Mouse (Mus musculus) kidney, embryonic 15.5 days (tissue): ENCODE measurements around the gene Thegl. TPM values are rescaled to one million over a fixed set of nuclear protein-coding genes. Genes with fewer than 3 reads are reported as not detected.
A peak's percentile ranks its signal among the peaks of the same experiment; 100 is the strongest.
"Not testable (repeated sequence)": the region's sequence is repeated elsewhere in the genome, so short reads cannot be mapped to it uniquely, and the experiment has no call there.

ENCODE experiments used
- ATAC-seq: fragments of 200-750 bp; cut with Nextera tagmentation; replicated peaks from 2 replicates; pipeline ENCODE4 v1.8.0; 2017; ENCODE audit warnings: moderate TSS enrichment; ENCODE audit not compliant: low FRiP score
- H3K27ac ChIP-seq: fragments of 300-500 bp; sonication (generic); 2 replicates; pipeline ENCODE4 v1.5.1; 2015; ENCODE audit warnings: mild to moderate bottlenecking, inconsistent platforms
- H3K27me3 ChIP-seq: fragments of 300-500 bp; sonication (generic); 2 replicates; pipeline ENCODE4 v1.6.1; 2015; ENCODE audit warnings: inconsistent platforms
- H3K36me3 ChIP-seq: fragments of 300-500 bp; sonication (generic); 2 replicates; pipeline ENCODE4 v1.6.1; 2015; ENCODE audit warnings: inconsistent platforms
- H3K4me1 ChIP-seq: fragments of 300-500 bp; sonication (generic); 2 replicates; pipeline ENCODE4 v1.6.1; 2015; ENCODE audit warnings: inconsistent platforms
- H3K4me2 ChIP-seq: fragments of 300-500 bp; sonication (generic); 2 replicates; pipeline ENCODE4 v1.6.1; 2015; ENCODE audit warnings: moderate library complexity, mild to moderate bottlenecking, inconsistent platforms
- H3K4me3 ChIP-seq: fragments of 300-500 bp; sonication (generic); replicated peaks from 2 replicates; pipeline ENCODE4 v1.5.1; 2015; ENCODE audit warnings: mild to moderate bottlenecking, inconsistent platforms
- H3K9ac ChIP-seq: fragments of 300-500 bp; sonication (generic); 2 replicates; pipeline ENCODE4 v1.6.1; 2015; ENCODE audit warnings: mild to moderate bottlenecking, inconsistent platforms
- H3K9me3 ChIP-seq: fragments of 300-500 bp; sonication (generic); replicated peaks from 2 replicates; pipeline ENCODE4 v1.6.1; 2016; ENCODE audit warnings: inconsistent platforms
- WGBS: fragments of 180-500 bp; shearing (Covaris S2); methylation state at CpG from one replicate; pipeline ENCODE4 v1.1.7; 2015; ENCODE audit warnings: mixed read lengths; 5-methylcytosine and 5-hydroxymethylcytosine counted together
- polyA plus RNA-seq: library from polyadenylated mRNA; unstranded; fragments of >200 nt; fragmentation: Nextera tagmentation; extraction: Ambion mirVana; gene quantifications from 2 replicates; pipeline ENCODE4 v1.2.1, GENCODE M21; 2015

Gene Thegl
- polyA plus RNA-seq: not detected in 2 replicates

DNA sequence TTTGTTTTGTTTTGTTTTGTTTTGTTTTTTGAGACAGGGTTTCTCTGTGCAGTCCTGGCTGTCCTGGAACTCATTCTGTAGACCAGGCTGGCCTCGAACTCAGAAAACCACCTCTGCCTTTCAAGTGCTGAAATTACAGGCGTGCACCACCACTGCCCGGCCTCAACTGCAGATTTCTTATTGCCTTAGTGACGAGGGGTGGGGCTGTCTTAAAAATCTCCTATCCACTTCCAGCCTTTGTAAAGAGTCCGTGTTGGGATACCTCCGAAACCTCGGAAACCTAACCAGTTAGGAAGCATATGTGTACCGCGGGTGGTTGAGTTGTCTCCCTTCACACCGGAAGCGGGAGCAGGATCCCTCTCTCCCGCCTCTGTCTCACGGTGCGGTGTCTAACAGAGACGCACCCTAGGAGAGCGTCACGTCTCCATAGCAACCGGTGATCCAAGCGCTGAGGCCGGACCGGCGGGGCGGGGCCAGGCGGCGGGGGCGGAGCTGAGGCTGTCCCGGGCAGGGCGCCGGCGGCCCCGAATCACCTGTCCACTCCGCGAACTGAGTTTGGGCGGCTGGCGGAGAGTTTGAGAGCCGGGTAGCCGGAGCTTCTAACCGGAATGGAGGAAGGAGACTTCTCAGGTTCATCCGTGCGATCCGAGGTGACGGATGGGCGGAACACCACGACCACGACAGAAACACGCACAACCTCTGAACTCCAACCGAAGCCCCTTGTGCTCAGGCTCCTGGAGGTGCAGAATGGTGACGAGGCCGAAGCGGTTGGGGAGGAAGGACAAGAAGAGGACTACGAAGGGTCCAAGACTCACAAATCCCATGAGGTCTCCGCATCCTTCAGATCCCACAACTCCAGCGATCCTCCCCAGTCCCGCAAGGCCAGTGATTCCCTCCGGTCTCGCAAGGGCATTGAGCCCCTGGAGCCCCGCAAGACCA lies at the start of gene Thegl:
Thegl (plus strand) TSS at position 480 of the 939 bp plus-strand sequence.
- H3K27ac ChIP-seq: no peak within 1 kb of the TSS
- peak; percentile 99 for ATAC-seq
- H3K4me2 ChIP-seq: peak within 1 kb of the TSS; percentile 91
- no peaks in the 10 kb centered on the region for H3K9me3 ChIP-seq
- H3K36me3 ChIP-seq: no peaks in the 10 kb centered on the region
- peak within 1 kb of the TSS; percentile 26; the same call in 1 of the 2 replicates for H3K9ac ChIP-seq
- peaks cover 8% of the 10 kb centered on the region for H3K4me1 ChIP-seq
- 10% methylated on average over 57 of the region's 57 CpGs for WGBS
- H3K4me3 ChIP-seq: peak within 1 kb of the TSS; percentile 55
- peaks cover 12% of the 10 kb centered on the region; the same call in 1 of the 2 replicates for H3K27me3 ChIP-seq

DNA sequence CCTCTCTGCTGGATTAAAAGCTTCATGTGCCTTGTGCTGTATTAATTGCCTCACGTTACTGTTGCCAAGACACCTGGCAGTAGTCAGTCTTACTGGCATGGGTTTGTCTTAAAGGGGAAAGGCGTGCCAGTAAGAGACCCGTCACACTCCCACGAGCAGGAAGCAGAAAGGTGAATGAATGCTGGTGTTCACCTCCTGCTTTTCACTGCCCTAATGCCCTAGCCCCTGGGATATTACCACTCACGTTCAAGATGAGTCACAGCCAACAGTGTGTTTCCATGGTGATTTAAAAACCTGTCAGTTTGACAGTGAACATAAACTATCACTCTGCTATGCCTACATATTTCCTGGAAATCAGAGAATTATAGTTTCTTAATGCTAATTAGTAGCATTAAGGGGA lies 46.6 kb upstream of the Thegl start:
- H3K27ac ChIP-seq: no peak overlapping the region

DNA sequence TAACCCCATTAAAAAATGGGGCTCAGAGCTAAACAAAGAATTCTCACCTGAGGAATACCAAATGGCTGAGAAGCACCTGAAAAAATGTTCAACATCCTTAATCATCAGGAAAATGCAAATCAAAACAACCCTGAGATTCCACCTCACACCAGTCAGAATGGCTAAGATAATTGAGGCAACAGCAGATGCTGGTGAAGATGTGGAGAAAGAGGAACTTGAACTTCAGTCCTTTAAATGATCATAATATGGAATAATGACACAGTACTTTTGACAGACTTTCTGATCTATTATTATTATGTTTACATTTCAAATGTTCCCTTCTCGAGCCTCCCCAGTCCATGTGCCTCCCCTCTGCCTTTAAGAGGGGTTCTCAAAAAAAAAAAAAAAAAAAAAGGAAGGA lies 44.7 kb upstream of the Thegl start:
- not testable (repeated sequence) for H3K27ac ChIP-seq, H3K9ac ChIP-seq, H3K4me2 ChIP-seq, H3K27me3 ChIP-seq, H3K9me3 ChIP-seq, ATAC-seq, H3K4me3 ChIP-seq
- WGBS: 86% methylated on average over 1 of the region's 1 CpGs
- Histone ChIP-seq H3K4me1 (peaks cover 13% of the 10 kb centered on the region), H3K36me3 (peaks cover 51% of the 10 kb centered on the region)

More for the DNA sequence above, 46.6 kb upstream of the Thegl start:
- peaks cover 69% of the 10 kb centered on the region for H3K36me3 ChIP-seq
- no peak overlapping the region for H3K9ac ChIP-seq
- ATAC-seq: no peak
- H3K27me3 ChIP-seq: no peaks in the 10 kb centered on the region
- peaks cover 8% of the 10 kb centered on the region for H3K4me1 ChIP-seq
- no peak overlapping the region for H3K4me2 ChIP-seq
- no peak overlapping the region for H3K4me3 ChIP-seq
- 65% methylated on average over 5 of the region's 5 CpGs for WGBS
- H3K9me3 ChIP-seq: no peaks in the 10 kb centered on the region

- H3K4me3 ChIP-seq: peak overlapping the region; percentile 99
- 74% methylated on average over 3 of the region's 3 CpGs for WGBS
- no peak overlapping the region for H3K27ac ChIP-seq
- no peak for ATAC-seq
- H3K4me2 ChIP-seq: peak overlapping the region; percentile 68
- no peaks in the 10 kb centered on the region for H3K9me3 ChIP-seq
- no peaks in the 10 kb centered on the region for H3K27me3 ChIP-seq
- H3K9ac ChIP-seq: no peak overlapping the region
- H3K4me1 ChIP-seq: peaks cover 13% of the 10 kb centered on the region
- peaks cover 47% of the 10 kb centered on the region for H3K36me3 ChIP-seq
Observed at GRCm38 (mm10) chr5:76973488-76973887, 42.3 kb upstream of the Thegl start.

DNA sequence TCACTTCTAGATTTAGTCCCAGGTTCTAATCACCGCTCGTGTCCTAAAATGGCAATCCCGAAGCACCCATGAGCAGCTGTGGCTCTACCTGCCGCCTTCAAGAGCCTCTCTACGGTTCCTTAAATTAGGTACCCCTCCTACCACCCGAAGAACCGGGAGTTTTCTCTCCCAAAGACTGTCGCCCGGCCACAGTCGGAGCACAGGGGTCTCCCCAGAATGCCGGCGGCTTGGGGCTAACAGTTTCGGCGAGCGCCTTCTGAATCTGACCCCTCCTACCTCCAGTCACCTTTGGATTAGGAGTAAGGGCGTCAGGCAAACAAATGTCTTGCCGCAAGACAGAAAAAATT lies 41.6 kb upstream of the Thegl start:
- ATAC-seq: peak; percentile 62
- Histone ChIP-seq H3K4me1 (peaks cover 13% of the 10 kb centered on the region), H3K27ac (0 out of 2 replicates have a peak overlapping the region, but pooled peaks have one; percentile 32), H3K9ac (peak overlapping the region; percentile 88), H3K27me3 (no peaks in the 10 kb centered on the region), H3K4me3 (peak overlapping the region; percentile 99), H3K4me2 (peak overlapping the region; percentile 68), H3K36me3 (peaks cover 46% of the 10 kb centered on the region), H3K9me3 (no peaks in the 10 kb centered on the region)
- WGBS: 3% methylated on average over 17 of the region's 17 CpGs

GRCm38 (mm10) chr5:76974554-76975285 lies 41.1 kb upstream of the Thegl start, which contains the start of gene Srp72:
TSS of gene Srp72 (plus strand) at chr5:76974683.
- H3K36me3 ChIP-seq: peaks cover 46% of the 10 kb centered on the region
- no peaks in the 10 kb centered on the region for H3K9me3 ChIP-seq
- H3K4me3 ChIP-seq: peak within 1 kb of the TSS; percentile 99
- H3K27me3 ChIP-seq: no peaks in the 10 kb centered on the region
- H3K4me1 ChIP-seq: peaks cover 13% of the 10 kb centered on the region
- H3K4me2 ChIP-seq: peak within 1 kb of the TSS; percentile 68
- peak within 1 kb of the TSS; percentile 92 for H3K27ac ChIP-seq
- WGBS: under 1% methylated on average over 60 of the region's 60 CpGs
- H3K9ac ChIP-seq: peak within 1 kb of the TSS; percentile 88
- peak; percentile 93 for ATAC-seq

- no peaks in the 10 kb centered on the region for H3K27me3 ChIP-seq
- peaks cover 13% of the 10 kb centered on the region for H3K4me1 ChIP-seq
- no peak for ATAC-seq
- H3K27ac ChIP-seq: no peak overlapping the region
- peak overlapping the region; percentile 88; the same call in 1 of the 2 replicates for H3K9ac ChIP-seq
- H3K9me3 ChIP-seq: no peaks in the 10 kb centered on the region
- peak overlapping the region; percentile 99 for H3K4me3 ChIP-seq
- peak overlapping the region; percentile 68 for H3K4me2 ChIP-seq
- H3K36me3 ChIP-seq: peaks cover 46% of the 10 kb centered on the region
- 77% methylated on average over 8 of the region's 8 CpGs for WGBS
Observed at GRCm38 (mm10) chr5:76975736-76976135, 40.1 kb upstream of the Thegl start.

DNA sequence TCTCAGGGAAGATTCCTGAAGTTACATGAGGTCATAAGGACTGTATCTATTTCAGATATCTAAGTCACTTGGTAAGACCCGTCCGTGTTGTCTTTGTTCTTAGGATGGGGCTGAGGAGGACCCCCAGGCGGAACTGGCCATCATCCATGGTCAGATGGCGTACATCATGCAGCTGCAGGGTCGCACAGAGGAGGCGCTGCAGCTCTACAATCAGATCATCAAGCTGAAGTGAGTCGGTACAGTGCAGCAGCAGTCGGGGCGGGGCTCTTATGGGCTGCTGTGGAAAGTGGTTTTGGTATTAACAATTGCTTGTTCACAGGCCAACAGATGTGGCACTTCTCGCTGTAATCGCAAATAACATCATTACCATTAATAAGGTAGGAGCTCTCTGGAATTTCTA lies 31.8 kb upstream of the Thegl start:
- Histone ChIP-seq H3K9me3 (no peaks in the 10 kb centered on the region), H3K27ac (no peak overlapping the region), H3K27me3 (no peaks in the 10 kb centered on the region), H3K9ac (no peak overlapping the region), H3K4me3 (no peak overlapping the region), H3K4me2 (no peak overlapping the region), H3K4me1 (no peaks in the 10 kb centered on the region), H3K36me3 (peaks cover 86% of the 10 kb centered on the region)
- WGBS: 92% methylated on average over 11 of the region's 11 CpGs
- ATAC-seq: no peak

DNA sequence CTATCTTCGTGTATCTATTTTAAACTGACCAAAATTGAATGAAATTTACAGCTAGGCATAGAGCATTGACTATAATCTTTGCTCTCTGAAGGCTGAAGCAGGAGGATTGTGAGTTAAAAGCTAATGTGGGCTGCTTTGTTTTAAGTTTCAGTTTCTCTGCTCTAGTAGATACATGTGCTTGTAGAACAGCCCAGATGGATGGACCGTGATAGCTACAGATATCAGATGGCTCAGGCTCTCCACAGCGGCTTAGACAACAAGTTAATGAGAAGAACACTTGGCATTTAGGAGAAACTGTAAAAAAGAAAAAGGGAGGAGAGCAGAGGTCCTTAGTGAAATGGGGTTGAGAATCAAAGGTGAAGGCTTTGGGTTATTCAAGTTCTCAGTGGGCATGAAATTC lies 25.0 kb upstream of the Thegl start:
- H3K9ac ChIP-seq: no peak overlapping the region
- H3K9me3 ChIP-seq: no peaks in the 10 kb centered on the region
- no peaks in the 10 kb centered on the region for H3K27me3 ChIP-seq
- H3K4me2 ChIP-seq: no peak overlapping the region
- 78% methylated on average over 3 of the region's 3 CpGs for WGBS
- no peak for ATAC-seq
- H3K4me3 ChIP-seq: no peak overlapping the region
- H3K27ac ChIP-seq: no peak overlapping the region
- H3K4me1 ChIP-seq: no peaks in the 10 kb centered on the region
- H3K36me3 ChIP-seq: peaks cover 88% of the 10 kb centered on the region

DNA sequence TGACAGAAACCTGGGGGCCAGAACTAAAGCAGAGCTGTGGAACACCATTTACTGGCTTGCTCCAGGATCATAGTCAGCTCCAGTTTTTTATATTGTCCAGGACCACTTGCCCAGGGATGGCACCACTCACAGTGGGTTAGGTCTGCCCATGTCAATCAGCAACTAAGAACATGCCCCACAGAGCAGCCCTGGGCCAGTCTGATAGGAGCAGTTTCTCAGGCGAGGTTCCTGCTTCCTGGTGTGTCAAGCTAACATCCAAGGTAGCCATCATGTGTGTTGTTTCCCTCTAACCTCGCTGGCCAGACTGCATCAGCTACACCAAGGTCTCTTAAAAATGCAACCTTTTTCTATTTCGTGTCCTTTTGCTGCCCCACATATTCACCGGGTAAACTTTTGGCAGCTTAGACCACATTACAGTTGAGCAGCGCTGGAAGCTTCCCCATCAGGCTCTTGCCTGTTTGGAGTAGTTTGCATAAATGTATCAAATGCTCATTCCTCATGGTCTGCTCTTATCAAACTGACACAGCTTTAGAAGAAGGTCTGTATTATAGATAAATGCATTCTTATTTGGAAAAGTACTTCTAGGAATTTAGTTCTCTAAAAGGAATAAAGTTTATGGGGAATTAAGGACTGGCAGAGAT lies 22.5 kb upstream of the Thegl start:
- ATAC-seq: no peak
- Histone ChIP-seq H3K27me3 (no peaks in the 10 kb centered on the region), H3K4me2 (no peak overlapping the region), H3K4me1 (no peaks in the 10 kb centered on the region), H3K9ac (no peak overlapping the region), H3K36me3 (peaks cover 91% of the 10 kb centered on the region), H3K4me3 (no peak overlapping the region), H3K27ac (no peak overlapping the region), H3K9me3 (no peaks in the 10 kb centered on the region)
- WGBS: 95% methylated on average over 5 of the region's 5 CpGs

- no peak overlapping the region for H3K4me2 ChIP-seq
- no peak overlapping the region for H3K4me3 ChIP-seq
- no peaks in the 10 kb centered on the region for H3K9me3 ChIP-seq
- H3K4me1 ChIP-seq: no peaks in the 10 kb centered on the region
- H3K36me3 ChIP-seq: peaks cover 76% of the 10 kb centered on the region
- ATAC-seq: 0 out of 2 replicates have a peak, but pooled peaks have one; percentile 15
- WGBS: 53% methylated on average over 5 of the region's 5 CpGs
- H3K27me3 ChIP-seq: no peaks in the 10 kb centered on the region
- H3K9ac ChIP-seq: no peak overlapping the region
- H3K27ac ChIP-seq: no peak overlapping the region
Observed at GRCm38 (mm10) chr5:76998416-76998815, 17.4 kb upstream of the Thegl start.
